Mouse (Mus musculus): ENCODE measurements at regions not wholly inside any gene's neighbourhood (a gene's known extent, or its start where the extent isn't known, plus 50 kb on each side); places are given as distances from the start of the nearest gene placed in this dataset.

- in situ Hi-C loops (cut with MboI, MseI) = loop anchor here (5.0 kb wide), 1 partner anchor 135 kb away; no protein-coding TSS in a partner anchor
Observed at GRCm38 (mm10) chr14:76872510-76872909, 164.1 kb upstream of the Ccdc122 start.

- in situ Hi-C loops (cut with MboI, MseI) = loop anchor here (5.0 to 10.0 kb wide), 2 partner anchors 377 to 814 kb away; no protein-coding TSS in a partner anchor
Observed at GRCm38 (mm10) chr14:76868831-76869230, 167.7 kb upstream of the Ccdc122 start.

- in situ Hi-C loops (cut with MboI, MseI) = loop anchor here (5.0 to 10.0 kb wide), 2 partner anchors 376 to 813 kb away; no protein-coding TSS in a partner anchor
Observed at GRCm38 (mm10) chr14:76868131-76868530, 168.4 kb upstream of the Ccdc122 start.

GRCm38 (mm10) chr14:76864664-76865063 is 171.9 kb upstream of the Ccdc122 start:
- in situ Hi-C loops (cut with MboI, MseI) = loop anchor here (5.0 to 10.0 kb wide), 2 partner anchors 372 to 810 kb away; no protein-coding TSS in a partner anchor

- in situ Hi-C loops (cut with MboI, MseI) = loop anchor here (10.0 kb wide), 1 partner anchor 808 kb away; no protein-coding TSS in a partner anchor
Observed at GRCm38 (mm10) chr14:76863035-76863706, 173.4 kb upstream of the Ccdc122 start.

- in situ Hi-C loops (cut with MboI, MseI) = no loop called here
Observed at GRCm38 (mm10) chr14:76858396-76858795, 178.2 kb upstream of the Ccdc122 start.

GRCm38 (mm10) chr14:76857196-76857773 is 179.3 kb upstream of the Ccdc122 start:
- in situ Hi-C loops (cut with MboI, MseI) = no loop called here

- in situ Hi-C loops (cut with MboI, MseI) = no loop called here
Observed at GRCm38 (mm10) chr14:76856591-76856990, 180.0 kb upstream of the Ccdc122 start.

GRCm38 (mm10) chr14:76854965-76855364 is 181.6 kb upstream of the Ccdc122 start:
- in situ Hi-C loops (cut with MboI, MseI) = no loop called here

GRCm38 (mm10) chr14:76851473-76852214 is 184.9 kb upstream of the Ccdc122 start:
- in situ Hi-C loops (cut with MboI, MseI) = no loop called here

GRCm38 (mm10) chr14:76850641-76851040 is 185.9 kb upstream of the Ccdc122 start:
- in situ Hi-C loops (cut with MboI, MseI) = no loop called here

- in situ Hi-C loops (cut with MboI, MseI) = no loop called here
Observed at GRCm38 (mm10) chr14:76850051-76850450, 186.5 kb upstream of the Ccdc122 start.

- in situ Hi-C loops (cut with MboI, MseI) = no loop called here
Observed at GRCm38 (mm10) chr14:76849636-76850035, 186.9 kb upstream of the Ccdc122 start.

- in situ Hi-C loops (cut with MboI, MseI) = no loop called here
Observed at GRCm38 (mm10) chr14:76849071-76849470, 187.5 kb upstream of the Ccdc122 start.

GRCm38 (mm10) chr14:76845706-76846105 is 190.9 kb upstream of the Ccdc122 start:
- in situ Hi-C loops (cut with MboI, MseI) = no loop called here

- in situ Hi-C loops (cut with MboI, MseI) = no loop called here
Observed at GRCm38 (mm10) chr14:76844717-76845116, 191.9 kb upstream of the Ccdc122 start.

- in situ Hi-C loops (cut with MboI, MseI) = no loop called here
Observed at GRCm38 (mm10) chr14:76837583-76838220, 198.9 kb upstream of the Ccdc122 start.

GRCm38 (mm10) chr14:76836926-76837516 is 199.6 kb upstream of the Ccdc122 start:
- in situ Hi-C loops (cut with MboI, MseI) = no loop called here

- in situ Hi-C loops (cut with MboI, MseI) = no loop called here
Observed at GRCm38 (mm10) chr14:76836271-76836670, 200.3 kb upstream of the Ccdc122 start.

GRCm38 (mm10) chr14:76834084-76834483 is 202.5 kb upstream of the Ccdc122 start:
- in situ Hi-C loops (cut with MboI, MseI) = no loop called here

GRCm38 (mm10) chr14:76829161-76829510 is 207.4 kb upstream of the Ccdc122 start:
- in situ Hi-C loops (cut with MboI, MseI) = no loop called here

Data from regulatory T cell (primary cell).